Mouse (Mus musculus) CH12.LX (cell line): ENCODE data around the gene Sh3rf1. TPM values are rescaled to one million over a fixed set of nuclear protein-coding genes. Genes with fewer than 3 reads are reported as not detected.

Experiments
- DNase-seq: peaks from one replicate; pipeline ENCODE4 v3.0.0-alpha.2; 2013; ENCODE audit errors: extremely low read depth
- H3K27ac ChIP-seq: 2 replicates; pipeline ENCODE4 v1.5.1; 2012; ENCODE audit warnings: low read depth, mild to moderate bottlenecking, control low read depth, moderate library complexity; ENCODE audit not compliant: insufficient read depth
- H3K27me3 ChIP-seq: replicated peaks from 2 replicates; pipeline ENCODE3; 2012; ENCODE audit warnings: inconsistent platforms
- H3K36me3 ChIP-seq, 2 experiments: replicated peaks in 1 of 2; 2 replicates each; pipeline versions ENCODE3 to v1.6.1; 2012; ENCODE audit warnings: inconsistent platforms in 1 of 2, low read length in 1 of 2, mild to moderate bottlenecking in 1 of 2, mixed read lengths in 1 of 2, moderate library complexity in 1 of 2; ENCODE audit not compliant: control insufficient read depth in 1 of 2, insufficient read depth in 1 of 2
- H3K4me1 ChIP-seq, 2 experiments: 2 replicates each; pipeline ENCODE4 v1.6.1; 2012; ENCODE audit warnings: inconsistent platforms in 1 of 2, moderate library complexity in 1 of 2; ENCODE audit not compliant: insufficient read depth in 2 of 2, control insufficient read depth in 1 of 2
- H3K4me2 ChIP-seq: 2 replicates; pipeline ENCODE4 v1.6.1; 2012; ENCODE audit warnings: low read depth, mild to moderate bottlenecking, control low read depth; ENCODE audit not compliant: poor library complexity, insufficient read depth, severe bottlenecking
- H3K4me3 ChIP-seq, 3 experiments: fragments of 150-350 bp in 1 of 3; sonication (generic) in 1 of 3; replicated peaks in 1 of 3; 2 replicates each; pipeline versions ENCODE3 to v1.5.1; 2011 to 2012; ENCODE audit warnings: low read depth in 2 of 3, low read length in 2 of 3, mild to moderate bottlenecking in 2 of 3, moderate library complexity in 2 of 3, control low read depth in 1 of 3, improper control_type of control experiment in 1 of 3, inconsistent platforms in 1 of 3, mixed read lengths in 1 of 3; ENCODE audit not compliant: poor library complexity in 1 of 3
- H3K79me2 ChIP-seq: replicated peaks from 2 replicates; pipeline ENCODE4 v1.6.1; 2012; ENCODE audit warnings: mild to moderate bottlenecking, moderate library complexity; ENCODE audit not compliant: control insufficient read depth, poor library complexity, insufficient read depth, severe bottlenecking; ENCODE audit errors: extremely low read depth
- H3K9ac ChIP-seq: 2 replicates; pipeline ENCODE4 v1.6.1; 2012; ENCODE audit warnings: low read depth, mild to moderate bottlenecking, control low read depth, moderate library complexity; ENCODE audit not compliant: insufficient read depth
- H3K9me3 ChIP-seq: replicated peaks from 2 replicates; pipeline ENCODE3; 2012; ENCODE audit warnings: low read length, inconsistent platforms, mixed read lengths
- CHD1 ChIP-seq: IDR thresholded peaks from 2 replicates; pipeline ENCODE4 v1.6.1; 2012; ENCODE audit warnings: low read depth, low read length, improper control_type of control experiment, inconsistent platforms
- CHD2 ChIP-seq: IDR thresholded peaks from 2 replicates; pipeline ENCODE4 v1.6.1; 2011; ENCODE audit warnings: low read length, improper control_type of control experiment
- CTCF ChIP-seq, 2 experiments: IDR thresholded peaks in 1 of 2; conservative IDR thresholded peaks in 1 of 2; 2 replicates each; pipeline ENCODE4 v1.5.1; 2011 to 2012; ENCODE audit warnings: low read depth in 2 of 2, low read length in 2 of 2, improper control_type of control experiment in 1 of 2, inconsistent platforms in 1 of 2, mild to moderate bottlenecking in 1 of 2, moderate library complexity in 1 of 2
- E2F4 ChIP-seq: IDR thresholded peaks from 2 replicates; pipeline ENCODE4 v1.6.1; 2011; ENCODE audit warnings: low read depth, low read length, improper control_type of control experiment; ENCODE audit not compliant: insufficient replicate concordance
- ELF1 ChIP-seq: IDR thresholded peaks from 2 replicates; pipeline ENCODE4 v1.6.1; 2014; ENCODE audit warnings: low read depth, mild to moderate bottlenecking, inconsistent platforms, low read length, improper control_type of control experiment
- EP300 ChIP-seq: IDR thresholded peaks from 2 replicates; pipeline ENCODE4 v1.6.1; 2011; ENCODE audit warnings: low read length, improper control_type of control experiment
- ETS1 ChIP-seq: conservative IDR thresholded peaks from 2 replicates; pipeline ENCODE4 v1.6.1; 2012; ENCODE audit warnings: low read depth, mild to moderate bottlenecking, inconsistent platforms, low read length, improper control_type of control experiment, moderate library complexity
- HCFC1 ChIP-seq: IDR thresholded peaks from 2 replicates; pipeline ENCODE4 v1.6.1; 2012; ENCODE audit warnings: low read depth, mild to moderate bottlenecking, inconsistent platforms, low read length, improper control_type of control experiment
- IRF4 ChIP-seq: IDR thresholded peaks from 2 replicates; pipeline ENCODE4 v1.6.1; 2014; ENCODE audit warnings: low read depth, mild to moderate bottlenecking, inconsistent platforms, low read length, improper control_type of control experiment
- KAT2A ChIP-seq: IDR thresholded peaks from 2 replicates; pipeline ENCODE4 v1.6.1; 2012; ENCODE audit warnings: low read length, improper control_type of control experiment, inconsistent platforms; ENCODE audit not compliant: insufficient replicate concordance
- MAZ ChIP-seq: IDR thresholded peaks from 2 replicates; pipeline ENCODE4 v1.6.1; 2012; ENCODE audit warnings: low read depth, mild to moderate bottlenecking, inconsistent platforms, low read length, improper control_type of control experiment, moderate library complexity
- MEF2A ChIP-seq: IDR thresholded peaks from 2 replicates; pipeline ENCODE4 v1.6.1; 2014; ENCODE audit warnings: low read depth, mild to moderate bottlenecking, inconsistent platforms, low read length, improper control_type of control experiment, borderline replicate concordance
- NELFE ChIP-seq: IDR thresholded peaks from 2 replicates; pipeline ENCODE4 v1.6.1; 2011; ENCODE audit warnings: low read depth, low read length, improper control_type of control experiment
- NRF1 ChIP-seq: IDR thresholded peaks from 2 replicates; pipeline ENCODE4 v1.6.1; 2014; ENCODE audit warnings: low read depth, mild to moderate bottlenecking, inconsistent platforms, low read length, improper control_type of control experiment, moderate library complexity
- POLR2A ChIP-seq: IDR thresholded peaks from 2 replicates; pipeline ENCODE4 v1.6.1; 2011; ENCODE audit warnings: low read depth, mild to moderate bottlenecking, improper control_type of control experiment, low read length
- POLR2AphosphoS2 ChIP-seq: IDR thresholded peaks from 2 replicates; pipeline ENCODE4 v1.6.1; 2011; ENCODE audit warnings: low read depth, low read length, improper control_type of control experiment
- RCOR1 ChIP-seq: conservative IDR thresholded peaks from 2 replicates; pipeline ENCODE4 v1.6.1; 2012; ENCODE audit warnings: low read depth, mild to moderate bottlenecking, inconsistent platforms, low read length, improper control_type of control experiment
- SIN3A ChIP-seq: IDR thresholded peaks from 2 replicates; pipeline ENCODE4 v1.6.1; 2012; ENCODE audit warnings: low read length, improper control_type of control experiment, inconsistent platforms
- TBP ChIP-seq: conservative IDR thresholded peaks from 2 replicates; pipeline ENCODE4 v1.6.1; 2011; ENCODE audit warnings: low read depth, low read length, improper control_type of control experiment
- TCF12 ChIP-seq: IDR thresholded peaks from 2 replicates; pipeline ENCODE4 v1.6.1; 2014; ENCODE audit warnings: low read depth, mild to moderate bottlenecking, inconsistent platforms, low read length, improper control_type of control experiment
- USF1 ChIP-seq: IDR thresholded peaks from 2 replicates; pipeline ENCODE4 v1.6.1; 2014; ENCODE audit warnings: low read depth, mild to moderate bottlenecking, inconsistent platforms, low read length, improper control_type of control experiment
- ZC3H11A ChIP-seq: IDR thresholded peaks from 2 replicates; pipeline ENCODE4 v1.6.1; 2012; ENCODE audit warnings: low read depth, mild to moderate bottlenecking, inconsistent platforms, low read length, improper control_type of control experiment
- ZKSCAN1 ChIP-seq: IDR thresholded peaks from 2 replicates; pipeline ENCODE4 v1.6.1; 2012; ENCODE audit warnings: low read depth, inconsistent platforms, low read length, improper control_type of control experiment, borderline replicate concordance
- ZNF384 ChIP-seq: IDR thresholded peaks from 2 replicates; pipeline ENCODE4 v1.6.1; 2012; ENCODE audit warnings: low read depth, low read length, improper control_type of control experiment, inconsistent platforms
- dilution Hi-C: fragments of 300-500 bp; cut with MboI; formaldehyde crosslinking; loops from 2 replicates; pipeline ENCODE4 v1.14.3; 2020; ENCODE audit warnings: low sequenced_read_pairs; ENCODE audit not compliant: extremely low pct_unique_long_range_greater_than_20kb, extremely low pct_ligation_motif_present
- in situ Hi-C: fragments of 300-500 bp; cut with MboI; formaldehyde crosslinking; loops from 3 replicates; pipeline ENCODE4 v1.14.3; 2019; ENCODE audit warnings: low sequenced_read_pairs, low pct_ligation_motif_present, low pct_unique_long_range_greater_than_20kb, mixed read lengths
- polyA plus RNA-seq: library from polyadenylated mRNA; unstranded; fragments of >175 nt; gene quantifications from 2 replicates; pipeline ENCODE4 v1.2.1, GENCODE M21; 2012; ENCODE audit warnings: low read depth; ENCODE audit not compliant: insufficient read length
- total RNA-seq, 2 experiments: library from RNA; depleted of rRNA; stranded (reverse); fragments of 300-350 nt in 1 of 2; fragments of >200 nt in 1 of 2; gene quantifications; 2 replicates each; pipeline ENCODE4 v1.2.3; 2012 to 2014

The Sh3rf1 gene
- total and polyA plus RNA-seq, 3 experiments = 6.0 to 16.8 (median 10.6) TPM

GRCm38 (mm10) chr8:61228678-61229077 is 5.0 kb downstream of the Sh3rf1 start (continued):
- TF ChIP-seq USF1 (no peak), E2F4 (no peak), RCOR1 (no peak)

GRCm38 (mm10) chr8:61229511-61230195 is 6.0 kb downstream of the Sh3rf1 start:
- no peaks in the 10 kb centered on the region for H3K9me3 ChIP-seq
- H3K79me2 ChIP-seq = peaks cover 74% of the 10 kb centered on the region
- H3K4me2 ChIP-seq = peak overlapping the region; percentile 43
- DNase-seq = no peak
- TF ChIP-seq MAZ = 0 out of 2 replicates have a peak, but pooled peaks have one; percentile 27
- no peak for TF ChIP-seq NELFE
- TF ChIP-seq TCF12 = peak; percentile 42; the same call in 1 of the 2 replicates
- 0 out of 2 replicates have a peak, but pooled peaks have one; percentile 25 for TF ChIP-seq TBP
- TF ChIP-seq CTCF (conservative IDR thresholded peaks at IDR 0.05 in 1 of 2, IDR thresholded peaks at IDR 0.05 in 1 of 2; ENCODE audit: low read depth in 2 of 2, low read length in 2 of 2) = no peak
- TF ChIP-seq ELF1 = peak; percentile 61
- TF ChIP-seq EP300 = no peak
- peak; percentile 13; the same call in 1 of the 2 replicates for TF ChIP-seq HCFC1
- no peak for TF ChIP-seq ZKSCAN1
- TF ChIP-seq ZNF384 = no peak
- no peak for TF ChIP-seq USF1
- TF ChIP-seq SIN3A = peak; percentile 30; the same call in 1 of the 2 replicates
- no peak for TF ChIP-seq CHD1
- TF ChIP-seq POLR2AphosphoS2 = no peak
- no peak for TF ChIP-seq ETS1
- no peak for TF ChIP-seq NRF1
- TF ChIP-seq POLR2A = peak; percentile 32; the same call in 1 of the 2 replicates
- TF ChIP-seq IRF4 = peak; percentile 47; the same call in 1 of the 2 replicates
- peak; percentile 73 for TF ChIP-seq CHD2
- no peak for TF ChIP-seq ZC3H11A
- no peak; the same call in 1 of the 2 replicates for TF ChIP-seq MEF2A
- no peak for TF ChIP-seq KAT2A
- peak overlapping the region; percentile 29; the same call in 1 of the 2 replicates for H3K9ac ChIP-seq
- in situ Hi-C loops = loop anchor here (5.0 to 10.0 kb wide), 3 partner anchors 38 to 155 kb away; no protein-coding TSS in a partner anchor
- H3K27me3 ChIP-seq = no peaks in the 10 kb centered on the region
- peak overlapping the region; percentile 25; the same call in 1 of the 2 replicates for H3K27ac ChIP-seq
- peaks cover 3 to 41% of the 10 kb centered on the region in 2 experiments for H3K36me3 ChIP-seq
- H3K4me1 ChIP-seq = peaks cover 22 to 71% of the 10 kb centered on the region in 2 experiments
- dilution Hi-C loops = no loop called here
- H3K4me3 ChIP-seq = peak overlapping the region in 1 of 3 experiments; percentile 23
